Mouse (Mus musculus) adrenal gland (tissue): ENCODE data around the gene Hemk1.
"Not testable (repeated sequence)": the region's sequence is repeated elsewhere in the genome, so short reads cannot be mapped to it uniquely, and the experiment has no call there.

Source experiments
- intact Hi-C: fragments of 180-260 bp; cut with DNase I; formaldehyde crosslinking; loops from one replicate; pipeline ENCODE4 v1.15.1; 2025

Hemk1 gene

DNA sequence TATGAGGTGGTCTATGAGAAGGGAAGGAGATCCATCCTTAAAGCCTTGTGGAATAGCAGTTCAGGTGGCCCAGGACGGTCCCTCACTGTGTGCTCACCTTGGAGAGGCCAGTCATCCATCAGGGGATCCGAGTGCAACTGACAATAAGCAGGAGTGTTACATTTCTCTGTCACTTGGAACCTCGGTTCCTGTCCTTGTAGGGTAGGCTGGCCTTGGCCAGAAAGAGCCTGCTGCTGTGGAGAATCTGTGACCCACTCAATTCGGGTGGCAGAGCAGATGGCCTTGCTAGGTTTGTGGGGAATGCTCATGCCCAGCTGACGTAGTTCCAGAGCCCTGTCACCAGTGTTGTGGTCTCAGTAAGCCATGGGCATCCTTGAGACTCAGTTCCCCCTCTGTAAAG lies 28.6 kb downstream of the Hemk1 start:
- intact Hi-C loops = no loop called here

DNA sequence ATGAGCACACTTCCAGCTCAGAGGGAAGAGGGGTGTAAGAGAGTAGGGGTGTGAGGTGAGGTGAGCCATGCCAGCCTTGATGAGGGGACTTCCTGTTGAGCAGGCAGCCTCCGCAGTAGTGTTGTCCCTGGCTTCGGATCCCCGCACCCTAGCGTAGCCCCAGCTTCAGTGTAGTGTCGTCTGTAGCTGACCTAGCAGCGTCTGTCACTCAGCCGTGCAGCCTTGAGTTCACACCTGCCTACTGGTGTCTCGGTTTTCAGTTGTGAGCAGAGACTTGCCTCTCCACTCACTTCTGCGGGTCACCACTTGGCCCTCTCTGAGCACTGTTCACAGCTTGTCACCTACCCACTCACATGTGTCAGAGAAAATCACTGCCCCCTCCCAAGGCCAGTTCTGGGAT lies 29.0 kb downstream of the Hemk1 start:
- intact Hi-C loops = no loop called here

DNA sequence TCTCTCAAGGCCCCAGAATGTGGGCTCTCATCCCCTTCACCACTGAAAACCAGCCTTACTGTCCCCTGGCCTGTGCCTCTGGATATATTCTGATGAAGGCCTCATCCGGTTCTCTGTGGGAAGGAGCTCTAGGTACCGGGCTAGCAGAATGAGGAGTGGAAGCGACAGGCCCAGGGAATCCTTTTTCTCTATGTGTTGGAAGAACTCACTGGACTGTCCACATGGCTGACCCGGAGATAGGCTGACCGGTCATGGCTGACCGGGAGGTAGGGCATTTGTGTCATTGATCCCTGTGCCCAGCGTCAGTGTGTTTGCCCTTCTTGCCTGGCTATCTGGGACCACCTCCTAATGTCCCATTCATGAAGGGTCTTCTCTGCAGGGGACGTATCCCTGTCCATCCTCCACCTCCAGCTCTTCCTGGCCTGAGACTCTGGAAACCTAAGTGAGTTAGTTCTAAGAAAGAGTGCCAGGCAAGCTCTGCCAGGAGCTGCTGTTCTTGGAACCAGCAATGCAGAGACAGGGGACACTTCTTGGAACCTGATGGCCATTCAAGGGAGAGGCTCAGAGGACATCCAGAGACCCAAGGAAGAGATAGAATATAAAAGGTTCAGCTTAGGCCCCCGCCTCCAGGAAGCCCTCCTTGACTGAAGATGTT lies 29.7 kb downstream of the Hemk1 start:
- intact Hi-C loops = no loop called here

DNA sequence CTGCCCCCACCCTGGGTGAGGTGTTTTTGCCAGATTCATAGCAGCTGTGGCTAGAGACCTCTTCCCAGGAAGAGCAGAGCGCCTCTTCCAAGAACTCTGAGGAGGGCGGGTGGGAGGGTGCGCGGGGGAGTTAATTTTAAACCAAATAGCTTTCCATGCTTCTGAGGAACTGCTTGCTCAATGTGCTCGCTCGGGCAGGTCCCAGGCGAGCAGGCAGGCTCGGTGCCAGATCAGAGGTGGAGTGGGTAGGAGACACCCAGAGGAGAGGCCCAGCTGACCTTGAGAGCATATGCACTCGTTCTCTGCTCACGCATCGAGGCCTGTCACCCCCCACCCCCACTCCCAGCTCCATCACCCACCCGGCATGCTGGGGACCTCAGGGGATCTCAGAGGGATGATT lies 30.3 kb downstream of the Hemk1 start:
- intact Hi-C loops = no loop called here

DNA sequence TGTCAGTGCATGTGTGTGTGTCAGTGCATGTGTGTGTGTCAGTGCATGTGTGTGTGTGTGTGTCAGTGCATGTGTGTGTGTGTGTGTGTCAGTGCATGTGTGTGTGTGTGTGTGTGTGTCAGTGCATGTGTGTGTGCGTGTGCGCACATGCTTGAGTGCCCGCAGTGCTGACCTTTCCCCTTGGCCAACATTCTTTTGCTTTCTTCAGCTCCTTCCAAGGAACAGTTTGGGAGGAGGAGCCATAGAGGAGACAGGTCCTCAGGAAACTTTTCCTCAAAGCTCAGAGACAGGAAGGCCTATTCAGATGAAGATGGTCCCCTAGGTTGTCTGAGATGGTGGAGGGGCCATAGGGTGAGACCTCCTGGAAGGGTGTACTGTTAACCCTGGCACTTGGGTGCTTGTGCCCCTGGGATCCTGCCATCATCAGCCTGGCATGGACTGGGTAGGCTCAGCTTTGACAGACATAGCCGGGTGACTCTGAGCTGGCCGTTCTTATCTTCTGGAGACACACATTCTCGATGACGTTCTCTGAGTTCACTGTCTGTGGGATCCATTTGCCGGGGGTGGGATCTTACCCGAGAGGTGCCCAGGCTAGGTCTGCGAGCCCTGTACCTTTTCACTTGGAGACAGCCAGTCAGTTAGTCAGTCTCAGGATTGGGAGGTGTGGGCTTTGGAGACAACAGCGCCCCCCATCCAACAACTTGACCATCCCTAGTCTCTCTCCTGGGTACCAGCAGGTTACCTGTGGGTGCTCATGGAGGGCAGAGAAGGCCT lies 30.9 kb downstream of the Hemk1 start:
- intact Hi-C loops = no loop called here

DNA sequence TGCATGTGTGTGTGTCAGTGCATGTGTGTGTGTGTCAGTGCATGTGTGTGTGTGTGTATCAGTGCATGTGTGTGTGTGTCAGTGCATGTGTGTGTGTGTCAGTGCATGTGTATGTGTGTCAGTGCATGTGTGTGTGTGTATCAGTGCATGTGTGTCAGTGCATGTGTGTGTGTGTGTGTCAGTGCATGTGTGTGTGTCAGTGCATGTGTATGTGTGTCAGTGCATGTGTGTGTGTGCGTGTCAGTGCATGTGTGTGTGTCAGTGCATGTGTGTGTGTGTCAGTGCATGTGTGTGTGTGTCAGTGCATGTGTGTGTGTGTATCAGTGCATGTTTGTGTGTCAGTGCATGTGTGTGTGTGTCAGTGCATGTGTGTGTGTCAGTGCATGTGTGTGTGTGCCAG lies 31.5 kb downstream of the Hemk1 start:
- intact Hi-C loops = not testable (repeated sequence)

DNA sequence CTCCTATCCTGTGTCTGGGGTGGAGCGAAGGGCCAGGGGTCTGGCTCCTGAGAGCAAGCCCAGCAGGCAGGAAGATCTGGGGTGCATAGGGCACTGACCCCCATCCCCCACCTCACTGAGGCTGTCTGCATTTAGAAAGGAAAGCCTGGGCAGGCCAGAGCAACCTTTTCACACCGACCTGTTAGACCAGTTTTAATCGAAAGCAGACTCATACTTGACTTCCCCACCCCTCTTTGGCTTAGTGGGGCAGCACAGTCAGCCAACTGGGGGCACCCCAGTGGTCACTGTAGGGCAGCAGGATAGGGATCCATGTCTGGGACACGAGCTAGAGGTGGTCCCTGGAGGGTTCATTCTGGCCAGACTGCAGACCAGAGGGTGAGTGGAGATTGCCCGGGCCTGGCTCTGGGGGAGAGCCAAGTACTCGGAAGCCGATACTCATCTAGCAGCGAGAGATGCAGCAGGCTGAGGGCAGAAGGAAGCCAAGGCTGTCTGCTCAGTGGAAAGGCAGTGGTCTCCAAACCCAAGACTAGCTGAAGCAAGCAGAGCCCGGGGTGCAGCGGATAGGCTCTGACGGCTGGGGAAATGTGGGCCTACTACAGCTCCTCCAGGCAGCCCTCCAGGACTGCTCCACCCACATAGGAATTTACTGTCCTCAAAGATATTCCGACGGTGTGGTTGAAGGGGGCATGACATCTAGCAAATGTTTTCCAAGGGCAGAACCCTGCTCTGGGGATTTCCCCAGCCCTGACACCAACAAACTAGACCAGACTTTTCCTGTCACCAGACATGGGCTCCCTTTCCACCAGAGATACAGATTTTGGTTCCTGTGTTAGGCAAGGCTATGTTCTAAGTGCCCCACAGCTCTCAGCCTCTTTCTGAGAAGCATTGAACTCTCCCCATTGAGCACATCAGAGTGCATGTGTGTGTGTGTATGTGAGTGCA lies 32.3 kb downstream of the Hemk1 start:
- intact Hi-C loops = no loop called here

DNA sequence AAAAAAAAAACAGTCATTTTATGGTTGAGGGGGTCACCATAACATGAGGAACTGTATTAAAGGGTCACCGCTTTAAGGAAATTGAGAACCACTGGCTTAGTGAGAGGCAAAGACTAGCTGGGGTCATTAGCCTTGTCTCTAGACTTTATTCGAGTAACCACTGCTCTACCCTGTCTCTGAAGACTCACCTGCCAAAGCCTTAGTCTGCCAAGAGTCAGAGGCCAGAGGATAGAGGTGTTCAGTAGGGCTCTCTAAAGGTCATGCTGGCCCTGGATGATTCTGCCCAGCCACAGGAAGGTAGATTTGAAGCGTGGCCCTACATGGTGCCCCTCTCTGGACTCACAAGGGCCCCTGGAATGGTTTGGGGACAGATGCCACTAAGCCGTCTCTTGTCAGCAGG lies 33.1 kb downstream of the Hemk1 start:
- intact Hi-C loops = no loop called here

DNA sequence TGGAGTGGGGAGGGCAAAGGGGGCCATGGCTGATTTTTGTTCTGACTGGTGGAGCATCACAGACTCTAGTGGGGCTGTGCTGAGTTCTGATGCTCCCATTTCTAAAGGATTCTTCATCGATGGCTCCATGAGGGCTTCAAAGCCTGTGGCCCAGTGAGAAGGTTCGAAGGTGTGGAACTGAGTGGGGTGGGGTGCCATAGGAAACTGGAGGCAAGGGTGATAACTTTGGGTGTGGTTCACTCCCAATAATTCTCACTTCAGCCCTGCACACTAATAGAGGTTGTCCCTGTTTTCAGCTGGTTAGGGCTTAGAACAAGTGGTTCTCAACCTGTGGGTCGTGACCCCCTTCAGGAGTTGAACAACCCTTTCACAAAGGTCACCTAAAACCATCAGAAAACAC lies 33.8 kb downstream of the Hemk1 start:
- intact Hi-C loops = no loop called here

DNA sequence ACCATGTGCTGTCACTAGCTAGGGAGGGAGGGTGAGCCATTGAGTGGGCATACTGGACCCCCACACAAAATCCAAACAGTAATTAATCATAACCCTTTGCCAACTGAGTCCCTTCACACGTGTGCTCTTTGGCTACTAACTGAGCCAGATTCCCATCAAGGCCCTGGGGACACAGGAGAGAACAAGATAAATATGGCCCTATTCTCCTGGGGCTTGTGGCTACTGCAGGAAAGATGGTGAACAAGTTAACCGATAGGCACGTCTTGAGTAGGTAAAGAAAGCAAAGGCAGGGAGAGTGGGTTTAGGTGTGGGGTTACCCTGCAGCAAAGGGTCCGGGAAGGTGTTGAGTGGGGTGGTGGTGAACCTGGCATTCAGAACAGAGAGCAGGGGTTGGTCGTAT lies 34.2 kb downstream of the Hemk1 start:
- intact Hi-C loops = no loop called here

DNA sequence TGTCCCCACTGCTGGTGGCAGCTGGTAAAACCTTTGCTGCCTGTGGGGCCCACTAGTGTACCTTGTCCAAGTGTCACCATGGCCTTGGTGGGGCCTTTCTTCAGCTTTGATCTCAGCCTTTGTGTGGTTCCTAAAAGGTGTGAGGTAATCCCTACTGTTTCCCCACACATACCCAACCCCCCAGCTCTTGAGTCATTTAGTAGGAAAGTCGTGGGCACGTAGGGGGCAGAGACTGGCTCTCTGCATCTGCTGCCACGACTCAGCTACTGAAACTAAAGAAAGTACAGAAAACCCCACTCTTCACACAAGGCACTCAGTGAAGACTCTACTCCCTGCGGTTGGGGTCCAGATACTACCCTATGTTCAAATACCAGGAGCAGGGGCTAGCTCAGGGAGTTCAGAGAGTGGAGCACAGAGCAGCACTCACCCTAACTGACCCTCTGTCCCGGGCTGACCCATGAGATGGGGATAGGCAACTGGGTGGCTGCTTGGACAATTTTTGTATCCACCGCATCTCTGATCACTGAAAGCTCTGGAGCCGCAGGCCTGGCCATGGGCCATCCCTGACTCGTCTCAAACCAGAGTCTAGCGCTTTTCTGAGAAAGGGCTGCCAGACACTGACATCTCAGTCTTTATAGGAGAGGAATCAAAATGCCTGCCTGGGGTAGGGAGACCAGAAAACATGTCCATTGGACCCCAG lies 34.9 kb downstream of the Hemk1 start:
- intact Hi-C loops = no loop called here

DNA sequence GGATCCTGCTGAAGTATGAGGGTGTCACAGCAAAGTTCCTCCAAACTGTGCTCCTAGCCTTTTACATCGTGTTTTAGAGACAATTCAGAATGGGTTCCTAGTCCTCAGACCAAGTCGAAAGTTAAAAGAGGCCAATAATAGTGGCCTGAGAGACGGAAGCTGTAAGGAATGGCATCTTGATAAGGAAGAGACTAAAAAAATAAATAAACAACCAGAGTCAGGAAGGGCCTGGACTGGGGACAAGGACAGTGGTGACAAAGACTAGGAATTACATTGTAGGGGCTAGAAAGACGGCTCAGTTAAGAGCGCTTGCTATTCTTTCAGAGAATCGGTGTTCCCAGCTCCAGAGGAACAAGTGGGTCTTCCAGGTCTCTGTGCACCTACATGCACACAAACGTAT lies 35.6 kb downstream of the Hemk1 start:
- intact Hi-C loops = no loop called here

DNA sequence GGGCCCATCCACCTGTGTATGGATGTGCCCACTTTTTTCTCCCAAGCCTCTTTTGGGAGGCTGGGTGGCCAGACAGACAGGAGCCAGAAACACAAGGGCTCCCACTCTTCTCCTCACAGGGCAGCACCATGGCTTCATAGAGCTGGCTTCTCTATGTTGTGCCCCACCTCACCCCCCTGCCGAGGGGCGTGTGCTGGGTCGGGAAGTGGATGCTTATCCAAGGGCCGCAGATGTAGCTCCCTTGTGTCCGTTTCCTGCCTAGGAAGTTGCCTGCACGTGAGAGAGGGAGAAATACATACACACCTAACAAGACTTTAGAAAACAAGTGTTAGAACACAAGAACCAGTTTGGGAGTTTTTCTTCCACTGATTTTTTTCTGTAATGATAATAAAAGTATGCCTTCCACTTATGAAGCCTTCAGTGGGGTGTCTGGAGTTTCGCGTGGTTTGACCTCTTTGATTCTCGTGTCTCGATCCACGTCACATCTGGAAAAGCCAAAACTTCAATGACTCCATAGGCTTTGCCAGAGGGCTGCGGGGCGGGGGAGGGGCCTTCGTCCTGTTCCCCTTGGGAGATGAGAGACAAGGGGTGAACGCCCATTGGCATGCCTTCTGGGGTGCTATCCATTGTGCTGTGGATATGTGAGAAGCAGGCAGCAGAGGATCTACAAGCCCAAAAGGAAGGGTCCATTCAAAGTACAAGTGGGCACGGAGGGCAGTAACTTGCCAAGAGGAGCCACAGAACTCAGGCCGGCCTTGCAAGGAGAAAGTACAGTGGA lies 36.4 kb downstream of the Hemk1 start:
- intact Hi-C loops = no loop called here

DNA sequence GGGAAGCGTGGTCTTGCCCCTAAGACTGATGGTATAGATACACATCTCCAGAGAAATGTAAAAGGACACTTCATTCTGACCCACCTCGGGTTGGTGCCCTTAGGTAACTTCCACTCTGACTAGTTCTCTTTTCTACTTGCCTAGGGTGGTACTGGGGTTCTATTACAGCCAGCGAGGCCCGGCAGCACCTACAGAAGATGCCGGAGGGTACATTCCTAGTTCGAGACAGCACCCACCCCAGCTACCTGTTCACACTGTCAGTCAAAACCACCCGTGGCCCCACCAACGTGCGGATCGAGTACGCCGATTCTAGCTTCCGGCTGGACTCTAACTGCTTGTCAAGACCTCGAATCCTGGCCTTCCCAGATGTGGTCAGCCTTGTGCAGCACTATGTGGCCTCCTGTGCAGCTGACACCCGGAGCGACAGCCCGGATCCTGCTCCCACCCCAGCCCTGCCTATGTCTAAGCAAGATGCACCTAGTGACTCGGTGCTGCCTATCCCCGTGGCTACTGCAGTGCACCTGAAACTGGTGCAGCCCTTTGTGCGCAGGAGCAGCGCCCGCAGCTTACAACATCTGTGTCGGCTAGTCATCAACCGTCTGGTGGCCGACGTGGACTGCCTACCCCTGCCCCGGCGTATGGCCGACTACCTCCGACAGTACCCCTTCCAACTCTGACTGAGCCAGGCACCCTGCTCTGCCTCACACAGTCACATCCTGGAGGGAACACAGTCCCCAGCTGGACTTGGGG lies 37.8 kb downstream of the Hemk1 start:
- intact Hi-C loops = no loop called here

DNA sequence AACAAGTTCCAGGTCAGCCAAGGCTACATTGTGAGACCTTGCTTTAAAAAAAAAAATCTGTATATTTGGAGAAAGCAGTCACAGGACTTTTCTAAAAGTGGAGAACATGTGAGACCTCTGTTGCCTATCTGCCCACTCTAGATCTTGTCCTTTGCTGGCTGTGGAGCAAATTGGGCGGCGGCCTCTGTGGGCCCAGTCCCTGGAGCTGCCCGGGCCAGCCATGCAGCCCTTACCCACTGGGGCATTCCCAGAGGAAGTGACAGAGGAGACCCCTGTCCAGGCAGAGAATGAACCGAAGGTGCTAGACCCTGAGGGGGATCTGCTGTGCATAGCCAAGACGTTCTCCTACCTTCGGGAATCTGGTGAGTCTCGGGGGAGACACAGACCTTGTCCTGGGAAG lies 38.4 kb downstream of the Hemk1 start:
- intact Hi-C loops = no loop called here

DNA sequence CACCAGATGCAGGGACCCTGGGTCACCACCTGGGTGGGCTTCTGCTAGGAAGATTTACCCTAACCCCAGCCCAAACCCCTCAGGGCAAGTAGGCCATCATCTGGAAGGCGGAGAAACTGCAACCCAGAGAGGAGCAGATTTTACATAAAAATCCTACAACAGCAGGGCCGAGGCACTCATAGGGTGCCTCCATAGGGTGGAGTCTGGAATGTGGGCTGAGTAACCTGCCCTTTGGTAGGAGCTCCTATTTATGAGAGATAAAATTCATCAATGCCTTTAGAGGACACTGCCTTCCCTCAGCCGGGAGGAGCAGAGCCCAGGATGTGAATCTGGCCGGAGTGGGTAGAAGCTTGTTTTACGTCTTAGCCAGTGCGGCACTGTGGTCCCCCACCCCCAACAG lies 39.3 kb downstream of the Hemk1 start:
- intact Hi-C loops = no loop called here

DNA sequence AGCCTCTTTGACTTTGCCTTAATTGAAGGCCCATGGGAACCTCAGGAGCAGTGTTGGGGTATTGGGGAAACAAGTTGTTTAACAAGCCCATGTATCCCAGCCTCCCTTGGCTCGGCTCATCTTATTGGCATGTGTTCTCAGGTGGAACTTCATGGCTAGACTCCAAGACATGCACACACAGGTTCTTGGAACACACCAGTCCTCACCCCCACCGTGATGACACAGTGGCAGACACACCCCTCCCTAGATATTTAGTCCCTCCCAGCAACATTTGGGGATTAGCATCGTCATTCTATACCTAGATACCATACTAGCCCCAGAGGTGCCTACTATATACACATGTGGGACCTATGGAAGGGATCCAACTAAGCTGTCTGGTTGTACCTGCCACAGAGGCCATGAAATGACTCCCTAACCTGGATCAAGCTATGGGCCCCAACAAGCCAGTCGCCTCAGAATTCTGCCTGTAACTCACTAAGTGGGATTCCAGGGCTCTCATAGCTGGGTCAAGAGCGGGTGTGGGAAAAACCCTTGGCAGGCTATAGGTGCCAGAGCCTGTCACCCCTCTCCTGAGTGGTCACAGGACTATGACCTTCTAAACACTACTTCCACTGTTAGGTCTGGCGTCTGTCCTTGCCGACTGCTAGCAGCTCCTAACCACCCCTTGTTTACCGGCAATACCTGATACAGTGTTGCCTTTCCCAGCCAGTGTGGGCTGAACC lies 39.9 kb downstream of the Hemk1 start:
- intact Hi-C loops = no loop called here

DNA sequence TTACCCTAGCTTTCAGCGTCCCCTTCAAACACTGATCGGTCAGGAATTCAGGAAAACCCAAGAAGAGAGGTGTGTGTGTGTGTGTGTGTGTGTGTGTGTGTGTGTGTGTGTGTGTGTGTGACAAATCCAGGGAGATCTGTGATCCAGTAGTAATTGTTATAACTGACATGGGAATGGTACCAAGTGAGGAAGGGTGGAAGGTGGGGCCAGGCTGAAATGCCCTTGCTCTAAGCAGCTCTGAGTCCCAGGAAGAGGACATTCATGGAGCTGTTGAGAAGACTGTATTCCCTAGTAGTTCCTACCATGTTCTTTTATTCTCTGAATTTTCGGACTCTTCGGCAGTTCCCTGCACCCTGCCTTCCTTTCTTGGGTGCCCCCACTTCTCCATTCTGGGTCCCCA lies 40.5 kb downstream of the Hemk1 start:
- intact Hi-C loops = no loop called here

DNA sequence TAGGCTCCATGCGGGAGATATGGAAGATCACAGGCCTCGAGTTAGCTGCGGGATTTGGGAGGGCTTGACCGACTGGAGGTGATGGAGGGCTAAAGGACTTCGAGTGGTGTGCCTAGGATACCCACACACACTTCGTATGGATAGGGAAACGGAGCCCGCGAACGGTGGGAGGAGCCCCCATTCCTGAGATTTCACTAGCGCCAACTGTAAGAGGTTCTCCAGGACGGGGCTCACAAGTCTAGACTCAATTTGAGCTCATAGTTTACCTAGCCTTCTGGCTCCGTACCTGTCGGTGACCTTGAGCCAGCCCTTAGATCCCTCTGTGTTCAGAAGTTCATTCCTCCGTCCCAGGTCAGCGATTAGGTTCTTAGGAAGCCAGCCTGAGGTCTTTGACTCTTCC lies 41.1 kb downstream of the Hemk1 start:
- intact Hi-C loops = no loop called here
